Mouse (Mus musculus) stomach, embryonic 15.5 days (tissue): ENCODE data around the gene Zdhhc12. TPM values are rescaled to one million over a fixed set of nuclear protein-coding genes. Genes with fewer than 3 reads are reported as not detected.

Source experiments
- ATAC-seq: fragments of 200-750 bp; cut with Nextera tagmentation; 2 replicates; pipeline ENCODE4 v1.8.0; 2017; ENCODE audit warnings: low read depth, moderate number of reproducible peaks, moderate TSS enrichment; ENCODE audit not compliant: insufficient read depth, low FRiP score
- H3K27ac ChIP-seq: fragments of 300-500 bp; sonication (generic); 2 replicates; pipeline ENCODE4 v1.5.1; 2015; ENCODE audit warnings: mild to moderate bottlenecking, inconsistent platforms
- H3K27me3 ChIP-seq: fragments of 300-500 bp; sonication (generic); replicated peaks from 2 replicates; pipeline ENCODE4 v1.6.1; 2015; ENCODE audit warnings: inconsistent platforms
- H3K36me3 ChIP-seq: fragments of 300-500 bp; sonication (generic); 2 replicates; pipeline ENCODE4 v1.6.1; 2015; ENCODE audit warnings: inconsistent platforms
- H3K4me1 ChIP-seq: fragments of 300-500 bp; sonication (generic); 2 replicates; pipeline ENCODE4 v1.6.1; 2015; ENCODE audit warnings: inconsistent platforms
- H3K4me2 ChIP-seq: fragments of 300-500 bp; sonication (generic); 2 replicates; pipeline ENCODE4 v1.6.1; 2015; ENCODE audit warnings: mild to moderate bottlenecking, inconsistent platforms
- H3K4me3 ChIP-seq: fragments of 300-500 bp; sonication (generic); replicated peaks from 2 replicates; pipeline ENCODE4 v1.5.1; 2015; ENCODE audit warnings: inconsistent platforms
- H3K9ac ChIP-seq: fragments of 300-500 bp; sonication (generic); 2 replicates; pipeline ENCODE4 v1.6.1; 2015; ENCODE audit warnings: inconsistent platforms
- H3K9me3 ChIP-seq: fragments of 300-500 bp; sonication (generic); 2 replicates; pipeline ENCODE4 v1.6.1; 2016; ENCODE audit warnings: inconsistent platforms
- WGBS: fragments of 180-500 bp; shearing (Covaris S2); methylation state at CpG from one replicate; pipeline ENCODE4 v1.1.7; 2015; 5-methylcytosine and 5-hydroxymethylcytosine counted together
- polyA plus RNA-seq: library from polyadenylated mRNA; unstranded; fragments of >200 nt; fragmentation: Nextera tagmentation; extraction: Ambion mirVana; gene quantifications from 2 replicates; pipeline ENCODE4 v1.2.1, GENCODE M21; 2015

The Zdhhc12 gene
- polyA plus RNA-seq, 1 experiment from 2014 or later: 47.1 TPM

GRCm38 (mm10) chr2:30124472-30125274, 31.2 kb upstream of the Zdhhc12 start, which contains the start of gene Zer1:
Gene Zer1 (minus strand): TSS chr2:30124585.
- Histone ChIP-seq H3K27me3 (no peaks in the 10 kb centered on the region), H3K9me3 (no peaks in the 10 kb centered on the region), H3K36me3 (no peaks in the 10 kb centered on the region), H3K4me1 (peaks cover 7% of the 10 kb centered on the region), H3K9ac (peak within 1 kb of the TSS; percentile 91), H3K4me3 (peak within 1 kb of the TSS; percentile 81), H3K4me2 (peak within 1 kb of the TSS; percentile 67), H3K27ac (peak within 1 kb of the TSS; percentile 92)
- WGBS: 9% methylated on average over 31 of the region's 31 CpGs
- peak; percentile 98 for ATAC-seq

- Histone ChIP-seq H3K4me3 (peak overlapping the region; percentile 81), H3K27me3 (no peaks in the 10 kb centered on the region), H3K36me3 (no peaks in the 10 kb centered on the region), H3K9ac (peak overlapping the region; percentile 91), H3K27ac (peak overlapping the region; percentile 92), H3K4me2 (peak overlapping the region; percentile 67), H3K4me1 (peaks cover 7% of the 10 kb centered on the region), H3K9me3 (no peaks in the 10 kb centered on the region)
- WGBS: under 1% methylated on average over 44 of the region's 44 CpGs
- peak; percentile 64 for ATAC-seq
Measured at GRCm38 (mm10) chr2:30123729-30124471, 30.5 kb upstream of the Zdhhc12 start.

GRCm38 (mm10) chr2:30122766-30123165, 29.3 kb upstream of the Zdhhc12 start:
- Histone ChIP-seq H3K27me3 (no peaks in the 10 kb centered on the region), H3K9ac (no peak overlapping the region), H3K4me3 (no peak overlapping the region), H3K36me3 (no peaks in the 10 kb centered on the region), H3K27ac (no peak overlapping the region), H3K4me2 (peak overlapping the region; percentile 67; the same call in 1 of the 2 replicates), H3K9me3 (no peaks in the 10 kb centered on the region), H3K4me1 (peaks cover 7% of the 10 kb centered on the region)
- no peak for ATAC-seq
- 86% methylated on average over 5 of the region's 5 CpGs for WGBS

DNA sequence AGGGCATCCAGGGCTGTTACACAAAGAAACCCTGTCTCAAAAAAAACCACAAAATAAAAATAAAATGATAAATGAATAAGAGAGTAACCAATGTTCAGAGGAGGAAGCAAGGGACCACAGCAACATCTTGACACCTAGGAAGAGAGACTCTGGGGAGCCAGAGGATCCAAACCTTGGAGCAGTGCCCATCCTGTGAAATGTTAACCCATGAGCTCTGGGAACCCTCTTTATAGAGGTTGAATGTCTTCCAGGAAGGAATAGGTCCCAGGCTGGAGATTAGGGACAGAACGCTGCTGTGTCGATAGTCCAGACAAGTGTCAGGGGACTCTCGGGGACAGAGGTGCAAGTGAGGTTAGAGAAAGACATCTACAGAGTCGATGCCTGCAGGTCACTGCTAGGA, 26.8 kb upstream of the Zdhhc12 start:
- no peak for ATAC-seq
- H3K4me2 ChIP-seq: no peak overlapping the region
- H3K9ac ChIP-seq: no peak overlapping the region
- no peaks in the 10 kb centered on the region for H3K27me3 ChIP-seq
- H3K27ac ChIP-seq: no peak overlapping the region
- H3K4me3 ChIP-seq: no peak overlapping the region
- no peaks in the 10 kb centered on the region for H3K9me3 ChIP-seq
- H3K4me1 ChIP-seq: peaks cover 7% of the 10 kb centered on the region
- WGBS: 86% methylated on average over 4 of the region's 4 CpGs
- 0 out of 2 replicates have a peak, but pooled peaks cover 3% of the 10 kb centered on the region for H3K36me3 ChIP-seq

DNA sequence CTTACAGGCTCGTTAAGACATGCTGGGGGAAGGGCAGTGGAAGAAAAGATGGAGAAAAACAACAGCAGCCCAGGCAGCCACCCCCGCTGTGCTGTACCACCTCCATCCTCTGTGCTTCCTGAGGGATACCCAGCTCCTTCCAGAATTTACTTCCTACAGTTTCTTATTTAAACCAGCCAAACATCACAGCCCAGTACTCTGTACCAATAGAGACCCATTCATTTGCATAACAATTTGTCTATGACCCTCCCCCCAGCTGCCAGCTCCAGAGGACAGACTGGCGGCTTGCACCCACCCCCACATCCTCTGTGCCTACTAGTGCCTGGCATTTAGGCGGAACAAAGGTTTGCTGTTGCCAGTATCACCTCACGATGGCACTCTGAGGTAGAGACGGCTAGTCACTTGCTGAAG, 26.2 kb upstream of the Zdhhc12 start:
- H3K36me3 ChIP-seq: peaks cover 3% of the 10 kb centered on the region; the same call in 1 of the 2 replicates
- no peak overlapping the region for H3K4me3 ChIP-seq
- no peak overlapping the region for H3K4me2 ChIP-seq
- no peak for ATAC-seq
- H3K4me1 ChIP-seq: peaks cover 7% of the 10 kb centered on the region
- no peak overlapping the region for H3K9ac ChIP-seq
- H3K27ac ChIP-seq: no peak overlapping the region
- WGBS: 43% methylated on average over 6 of the region's 6 CpGs
- no peaks in the 10 kb centered on the region for H3K27me3 ChIP-seq
- H3K9me3 ChIP-seq: no peaks in the 10 kb centered on the region

DNA sequence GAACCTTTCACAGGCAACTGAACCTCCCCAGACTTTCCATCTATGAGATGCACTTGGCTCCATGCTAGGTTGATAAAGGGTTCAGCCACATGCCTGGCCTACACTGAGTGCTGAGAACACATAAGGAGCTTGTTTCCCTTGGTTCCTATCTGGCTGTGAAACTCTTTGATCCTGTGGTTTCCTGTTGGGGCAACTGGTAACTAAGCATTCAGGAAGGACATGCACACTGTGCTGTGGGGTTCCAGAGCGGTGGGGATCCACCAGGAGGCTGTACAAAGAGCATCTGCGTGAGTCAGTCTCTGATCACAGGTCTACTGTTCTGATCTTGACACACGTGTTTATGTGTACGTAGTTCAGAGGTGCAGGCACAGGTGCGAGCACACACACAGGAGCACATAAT, 19.1 kb upstream of the Zdhhc12 start:
- no peaks in the 10 kb centered on the region for H3K9me3 ChIP-seq
- H3K9ac ChIP-seq: no peak overlapping the region
- H3K4me3 ChIP-seq: no peak overlapping the region
- no peaks in the 10 kb centered on the region for H3K4me1 ChIP-seq
- H3K27ac ChIP-seq: no peak overlapping the region
- peaks cover 36% of the 10 kb centered on the region for H3K36me3 ChIP-seq
- H3K4me2 ChIP-seq: no peak overlapping the region
- ATAC-seq: no peak
- no peaks in the 10 kb centered on the region for H3K27me3 ChIP-seq
- WGBS: 91% methylated on average over 5 of the region's 5 CpGs

DNA sequence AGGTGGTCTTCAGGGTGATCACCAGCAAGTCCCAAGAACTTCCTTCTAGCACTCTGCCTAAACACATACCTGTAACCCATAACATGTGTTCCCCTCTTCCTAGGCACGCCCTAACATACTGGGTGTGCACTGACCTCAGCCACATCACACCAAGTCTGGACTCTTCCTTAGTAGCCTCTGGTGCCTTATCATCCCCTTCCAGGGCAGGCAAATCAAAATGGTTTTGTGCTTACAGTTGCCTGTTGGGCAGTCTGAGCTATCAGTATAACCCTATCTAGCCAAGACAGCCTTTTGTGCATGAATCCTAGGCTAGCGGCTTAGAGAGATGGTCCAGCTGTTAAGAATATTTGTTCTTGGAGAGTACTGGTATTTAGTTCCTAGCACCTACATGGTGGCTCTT, 18.1 kb upstream of the Zdhhc12 start:
- H3K36me3 ChIP-seq: peaks cover 36% of the 10 kb centered on the region
- 87% methylated on average over 2 of the region's 2 CpGs for WGBS
- H3K4me3 ChIP-seq: no peak overlapping the region
- H3K4me2 ChIP-seq: no peak overlapping the region
- H3K9me3 ChIP-seq: no peaks in the 10 kb centered on the region
- H3K27ac ChIP-seq: no peak overlapping the region
- H3K27me3 ChIP-seq: no peaks in the 10 kb centered on the region
- H3K9ac ChIP-seq: no peak overlapping the region
- H3K4me1 ChIP-seq: no peaks in the 10 kb centered on the region
- ATAC-seq: peak; percentile 15; the same call in 1 of the 2 replicates

DNA sequence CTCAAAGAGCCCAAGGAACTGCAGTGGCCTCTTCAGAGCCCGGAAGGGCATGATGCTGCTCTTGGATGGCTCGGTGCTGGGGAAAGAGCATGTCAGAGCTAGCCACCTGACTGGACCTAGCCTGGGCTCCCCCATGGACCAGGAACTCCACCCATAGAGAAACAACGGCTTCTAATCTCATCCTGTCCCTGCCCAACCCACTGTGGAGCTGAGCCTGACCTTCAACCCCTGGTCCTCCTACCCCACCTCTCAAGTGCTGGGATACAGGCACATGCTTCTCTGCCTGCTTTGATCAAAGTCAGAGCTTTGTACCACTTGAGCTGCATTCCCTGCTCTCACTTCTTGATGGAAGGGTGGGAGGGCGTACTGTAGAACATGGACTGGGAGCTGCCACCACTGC, 14.8 kb upstream of the Zdhhc12 start:
- Histone ChIP-seq H3K9me3 (no peaks in the 10 kb centered on the region), H3K9ac (no peak overlapping the region), H3K36me3 (peaks cover 36% of the 10 kb centered on the region), H3K4me3 (no peak overlapping the region), H3K27ac (no peak overlapping the region), H3K4me1 (no peaks in the 10 kb centered on the region), H3K27me3 (no peaks in the 10 kb centered on the region), H3K4me2 (no peak overlapping the region)
- WGBS: 88% methylated on average over 4 of the region's 4 CpGs
- ATAC-seq: no peak

- H3K36me3 ChIP-seq: peaks cover 35% of the 10 kb centered on the region
Measured at GRCm38 (mm10) chr2:30107646-30108045, 14.2 kb upstream of the Zdhhc12 start.

GRCm38 (mm10) chr2:30106364-30106763, 12.9 kb upstream of the Zdhhc12 start:
- no peak for ATAC-seq
- Histone ChIP-seq H3K36me3 (peaks cover 35% of the 10 kb centered on the region), H3K4me3 (no peak overlapping the region), H3K27ac (no peak overlapping the region), H3K27me3 (no peaks in the 10 kb centered on the region), H3K9me3 (no peaks in the 10 kb centered on the region), H3K4me1 (no peaks in the 10 kb centered on the region), H3K9ac (no peak overlapping the region), H3K4me2 (no peak overlapping the region)

More at GRCm38 (mm10) chr2:30107646-30108045, 14.2 kb upstream of the Zdhhc12 start:
- 92% methylated on average over 5 of the region's 5 CpGs for WGBS
- Histone ChIP-seq H3K9me3 (no peaks in the 10 kb centered on the region), H3K27ac (no peak overlapping the region), H3K27me3 (no peaks in the 10 kb centered on the region), H3K4me2 (no peak overlapping the region), H3K4me1 (no peaks in the 10 kb centered on the region), H3K4me3 (no peak overlapping the region), H3K9ac (no peak overlapping the region)
- ATAC-seq: no peak

DNA sequence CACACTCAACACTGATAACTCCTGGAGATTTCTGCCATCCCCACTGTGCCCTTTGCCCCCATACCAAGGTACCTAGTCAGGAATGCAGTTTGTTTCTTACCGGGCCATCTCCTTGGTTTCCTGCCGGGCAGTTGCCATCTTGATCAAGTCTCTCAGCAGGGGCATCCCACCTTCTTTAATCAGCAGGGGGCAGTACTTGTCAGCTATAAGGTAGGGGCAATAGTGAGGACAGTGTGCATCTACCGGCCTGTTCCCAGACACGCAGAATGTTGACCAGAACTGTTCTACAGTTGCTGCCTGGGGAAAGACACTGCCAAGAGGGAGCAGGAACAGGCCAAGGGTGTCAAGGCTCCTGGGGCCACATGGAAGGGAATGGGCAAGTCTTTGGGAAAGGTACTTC, 6.8 kb upstream of the Zdhhc12 start:
- peaks cover 22% of the 10 kb centered on the region for H3K36me3 ChIP-seq
- no peak overlapping the region for H3K4me2 ChIP-seq
- no peaks in the 10 kb centered on the region for H3K27me3 ChIP-seq
- H3K4me1 ChIP-seq: peaks cover 3% of the 10 kb centered on the region; the same call in 1 of the 2 replicates
- H3K9ac ChIP-seq: no peak overlapping the region
- H3K9me3 ChIP-seq: no peaks in the 10 kb centered on the region
- WGBS: 68% methylated on average over 4 of the region's 4 CpGs
- ATAC-seq: no peak
- no peak overlapping the region for H3K27ac ChIP-seq
- H3K4me3 ChIP-seq: no peak overlapping the region
